Mouse (Mus musculus) ES-CJ7 (cell line): ENCODE measurements around the gene Kcnj4.
"Not testable (repeated sequence)": the region's sequence is repeated elsewhere in the genome, so short reads cannot be mapped to it uniquely, and the experiment has no call there.

Source experiments
- DNase-seq: peaks from one replicate; pipeline ENCODE4 v3.0.0; 2011; ENCODE audit warnings: low read depth, low spot score

Kcnj4 gene

GRCm38 (mm10) chr15:79511553-79512320, 6.7 kb upstream of the Kcnj4 start:
- DNase-seq: peak; percentile 64

- DNase-seq: no peak
These were observed 5.4 kb upstream of the Kcnj4 start for GRCm38 (mm10) chr15:79510425-79510824.

GRCm38 (mm10) chr15:79509998-79510397, 5.0 kb upstream of the Kcnj4 start:
- DNase-seq: no peak

- DNase-seq: no peak
These were observed 2.2 kb upstream of the Kcnj4 start for GRCm38 (mm10) chr15:79507055-79507828.

- no peak for DNase-seq
These were observed 1.4 kb upstream of the Kcnj4 start for GRCm38 (mm10) chr15:79506460-79506859.

- DNase-seq: peak; percentile 57
These were observed 709 bp upstream of the Kcnj4 start for GRCm38 (mm10) chr15:79505616-79506283.

- no peak for DNase-seq
These were observed 1.6 kb downstream of the Kcnj4 start for GRCm38 (mm10) chr15:79503438-79503837.

GRCm38 (mm10) chr15:79502891-79503341, 2.1 kb downstream of the Kcnj4 start:
- no peak for DNase-seq

GRCm38 (mm10) chr15:79500110-79500509, 4.9 kb downstream of the Kcnj4 start:
- no peak for DNase-seq

- no peak for DNase-seq
These were observed 11.5 kb downstream of the Kcnj4 start for GRCm38 (mm10) chr15:79493527-79493926.

- no peak for DNase-seq
These were observed 15.6 kb downstream of the Kcnj4 start for GRCm38 (mm10) chr15:79489463-79489862.

GRCm38 (mm10) chr15:79481181-79481688, 23.8 kb downstream of the Kcnj4 start:
- DNase-seq: peak; percentile 65

- DNase-seq: no peak
These were observed 27.8 kb downstream of the Kcnj4 start for GRCm38 (mm10) chr15:79477227-79477626.

- DNase-seq: peak; percentile 58
These were observed 31.2 kb downstream of the Kcnj4 start for GRCm38 (mm10) chr15:79473638-79474355.

GRCm38 (mm10) chr15:79473042-79473441, 32.0 kb downstream of the Kcnj4 start:
- DNase-seq: peak; percentile 47

GRCm38 (mm10) chr15:79471095-79471494, 33.9 kb downstream of the Kcnj4 start:
- no peak for DNase-seq

GRCm38 (mm10) chr15:79470583-79470982, 34.5 kb downstream of the Kcnj4 start:
- DNase-seq: peak; percentile 70

GRCm38 (mm10) chr15:79469577-79469976, 35.5 kb downstream of the Kcnj4 start:
- DNase-seq: no peak

GRCm38 (mm10) chr15:79466601-79467286, 38.3 kb downstream of the Kcnj4 start:
- peak; percentile 91 for DNase-seq

- no peak for DNase-seq
These were observed 48.5 kb downstream of the Kcnj4 start for GRCm38 (mm10) chr15:79456546-79456945.

GRCm38 (mm10) chr15:79456104-79456503, 48.9 kb downstream of the Kcnj4 start:
- not testable (repeated sequence) for DNase-seq
